Mouse (Mus musculus): ENCODE results near the gene Tmem59l.
"Not testable (repeated sequence)": the region's sequence is repeated elsewhere in the genome, so short reads cannot be mapped to it uniquely, and the experiment has no call there.

DNA sequence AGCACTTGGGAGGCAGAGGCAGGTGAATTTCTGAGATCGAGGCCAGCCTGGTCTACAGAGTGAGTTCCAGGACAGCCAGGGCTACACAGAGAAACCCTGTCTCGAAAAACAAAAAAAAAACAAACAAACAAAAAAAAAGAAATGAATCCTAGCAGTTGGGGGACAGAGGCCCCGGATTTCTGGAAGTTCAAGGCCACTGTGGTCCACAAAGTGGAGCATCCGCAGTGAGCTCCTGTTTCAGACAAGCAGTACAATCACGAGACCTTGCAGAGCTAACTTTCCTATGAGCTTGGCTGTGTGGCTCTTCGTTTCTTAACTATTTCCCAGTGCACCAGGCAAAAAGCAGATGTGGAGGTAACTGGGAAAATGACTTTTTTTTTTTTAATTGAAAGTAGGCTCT, 24.0 kb upstream of the Tmem59l start:
- TF ChIP-seq MYOG (IDR thresholded peaks at IDR 0.05; ENCODE audit: control insufficient read depth, extremely low read depth, insufficient read length); CTCF (IDR thresholded peaks at IDR 0.05; ENCODE audit: control insufficient read depth, insufficient read depth, insufficient read length); USF1 (IDR thresholded peaks at IDR 0.05; ENCODE audit: low read depth): not testable (repeated sequence)

Data from C2C12 (cell line).